Mouse (Mus musculus) G1E (cell line): ENCODE measurements at regions not wholly inside any gene's neighbourhood (a gene's known extent, or its start where the extent isn't known, plus 50 kb on each side); places are given as distances from the start of the nearest gene placed in this dataset.

ENCODE experiments used
- ATAC-seq: 2 replicates; pipeline ENCODE4 v1.8.0; 2016; ENCODE audit warnings: mild to moderate bottlenecking; ENCODE audit not compliant: insufficient number of reproducible peaks, poor library complexity, low FRiP score, severe bottlenecking; ENCODE audit errors: extremely low read depth
- DNase-seq: peaks from one replicate; pipeline ENCODE4 v3.0.0; 2012; ENCODE audit warnings: low spot score
- H3K27me3 ChIP-seq: 2 replicates; pipeline ENCODE4 v1.6.1; 2012; ENCODE audit warnings: mild to moderate bottlenecking, low read length, inconsistent platforms; ENCODE audit not compliant: insufficient read depth
- H3K36me3 ChIP-seq: replicated peaks from 2 replicates; pipeline ENCODE3; 2012; ENCODE audit warnings: mild to moderate bottlenecking, inconsistent platforms
- H3K4me1 ChIP-seq: 2 replicates; pipeline ENCODE4 v1.6.1; 2012; ENCODE audit warnings: low read depth, low read length, inconsistent platforms, mixed read lengths; ENCODE audit not compliant: insufficient read depth
- H3K4me3 ChIP-seq: 2 replicates; pipeline ENCODE4 v1.5.1; 2012; ENCODE audit warnings: low read depth, mild to moderate bottlenecking, inconsistent platforms, low read length, moderate library complexity, mixed read lengths
- H3K9me3 ChIP-seq: replicated peaks from 2 replicates; pipeline ENCODE4 v1.6.1; 2012; ENCODE audit warnings: inconsistent platforms
- CTCF ChIP-seq: IDR thresholded peaks from 2 replicates; pipeline ENCODE4 v1.5.1; 2012; ENCODE audit warnings: low read depth, low read length, inconsistent platforms, mixed read lengths
- GATA1 ChIP-seq: IDR thresholded peaks from 2 replicates; pipeline ENCODE4 v1.6.1; 2012; ENCODE audit warnings: borderline replicate concordance, low read length, inconsistent platforms, mixed read lengths
- GATA2 ChIP-seq: IDR thresholded peaks from 2 replicates; pipeline ENCODE4 v1.6.1; 2012; ENCODE audit warnings: low read depth, low read length, inconsistent platforms, borderline replicate concordance
- POLR2AphosphoS5 ChIP-seq: IDR thresholded peaks from 2 replicates; pipeline ENCODE4 v1.6.1; 2012; ENCODE audit warnings: low read depth, low read length, inconsistent platforms; ENCODE audit not compliant: insufficient replicate concordance
- TAL1 ChIP-seq: conservative IDR thresholded peaks from 2 replicates; pipeline ENCODE4 v1.6.1; 2012; ENCODE audit warnings: low read depth, low read length, inconsistent platforms, mixed read lengths

GRCm38 (mm10) chr1:35772567-35772966 lies 295.6 kb upstream of the Hs6st1 start:
- ATAC-seq, result no peak
- no peaks in the 10 kb centered on the region for H3K4me1 ChIP-seq
- DNase-seq, result no peak

GRCm38 (mm10) chr1:35774566-35774965 lies 293.6 kb upstream of the Hs6st1 start:
- Histone ChIP-seq H3K36me3 (no peaks in the 10 kb centered on the region), H3K4me1 (no peaks in the 10 kb centered on the region), H3K4me3 (no peak overlapping the region), H3K9me3 (no peaks in the 10 kb centered on the region), H3K27me3 (peaks cover 6% of the 10 kb centered on the region; the same call in 1 of the 2 replicates)
- DNase-seq (no peak), ATAC-seq (no peak)
- TF ChIP-seq POLR2AphosphoS5 (no peak), CTCF (no peak), GATA2 (no peak), TAL1 (no peak), GATA1 (no peak)

More at GRCm38 (mm10) chr1:35772567-35772966, 295.6 kb upstream of the Hs6st1 start:
- Histone ChIP-seq H3K9me3 (no peaks in the 10 kb centered on the region), H3K27me3 (peaks cover 8% of the 10 kb centered on the region; the same call in 1 of the 2 replicates), H3K36me3 (no peaks in the 10 kb centered on the region), H3K4me3 (no peak overlapping the region)
- TF ChIP-seq CTCF, result no peak
- no peak for TF ChIP-seq TAL1
- TF ChIP-seq GATA2, result no peak
- TF ChIP-seq GATA1, result no peak
- no peak for TF ChIP-seq POLR2AphosphoS5

- Histone ChIP-seq H3K36me3 (no peaks in the 10 kb centered on the region), H3K4me1 (no peaks in the 10 kb centered on the region), H3K4me3 (no peak overlapping the region), H3K9me3 (no peaks in the 10 kb centered on the region), H3K27me3 (no peaks in the 10 kb centered on the region)
- TF ChIP-seq TAL1, result no peak
- no peak for TF ChIP-seq GATA1
- no peak for TF ChIP-seq GATA2
- no peak for TF ChIP-seq CTCF
- TF ChIP-seq POLR2AphosphoS5, result no peak
- DNase-seq, result no peak
- ATAC-seq, result no peak
Observed at GRCm38 (mm10) chr1:35782668-35783067, 285.5 kb upstream of the Hs6st1 start.

GRCm38 (mm10) chr1:35783427-35783826 lies 284.8 kb upstream of the Hs6st1 start:
- no peaks in the 10 kb centered on the region for H3K27me3 ChIP-seq
- no peak for ATAC-seq
- H3K4me1 ChIP-seq, result no peaks in the 10 kb centered on the region
- no peaks in the 10 kb centered on the region for H3K36me3 ChIP-seq
- TF ChIP-seq CTCF (no peak), TAL1 (no peak)
- no peak overlapping the region for H3K4me3 ChIP-seq
- H3K9me3 ChIP-seq, result no peaks in the 10 kb centered on the region
- no peak for DNase-seq

- H3K36me3 ChIP-seq, result no peaks in the 10 kb centered on the region
- H3K4me3 ChIP-seq, result no peak overlapping the region
- no peaks in the 10 kb centered on the region for H3K27me3 ChIP-seq
- H3K4me1 ChIP-seq, result no peaks in the 10 kb centered on the region
- ATAC-seq, result no peak
- DNase-seq, result no peak
- no peak for TF ChIP-seq POLR2AphosphoS5
- TF ChIP-seq GATA1, result no peak
- TF ChIP-seq TAL1, result no peak
- no peak for TF ChIP-seq GATA2
- no peak for TF ChIP-seq CTCF
- H3K9me3 ChIP-seq, result no peaks in the 10 kb centered on the region
Observed at GRCm38 (mm10) chr1:35786241-35786640, 282.0 kb upstream of the Hs6st1 start.

- Histone ChIP-seq H3K36me3 (no peaks in the 10 kb centered on the region), H3K27me3 (no peaks in the 10 kb centered on the region), H3K4me3 (no peak overlapping the region), H3K4me1 (no peaks in the 10 kb centered on the region), H3K9me3 (no peaks in the 10 kb centered on the region)
- ATAC-seq (no peak), DNase-seq (no peak)
- TF ChIP-seq GATA2 (no peak), CTCF (no peak), GATA1 (no peak), POLR2AphosphoS5 (no peak), TAL1 (no peak)
Observed at GRCm38 (mm10) chr1:35786668-35787213, 281.5 kb upstream of the Hs6st1 start.

- DNase-seq (no peak), ATAC-seq (no peak)
- Histone ChIP-seq H3K36me3 (no peaks in the 10 kb centered on the region), H3K4me1 (no peaks in the 10 kb centered on the region), H3K27me3 (no peaks in the 10 kb centered on the region), H3K4me3 (no peak overlapping the region), H3K9me3 (no peaks in the 10 kb centered on the region)
- no peak for TF ChIP-seq GATA2
- no peak for TF ChIP-seq CTCF
- TF ChIP-seq POLR2AphosphoS5, result no peak
- TF ChIP-seq GATA1, result no peak
- TF ChIP-seq TAL1, result no peak
Observed at GRCm38 (mm10) chr1:35797064-35797463, 271.1 kb upstream of the Hs6st1 start.

GRCm38 (mm10) chr1:35797526-35797925 lies 270.7 kb upstream of the Hs6st1 start:
- Histone ChIP-seq H3K4me3 (no peak overlapping the region), H3K27me3 (no peaks in the 10 kb centered on the region), H3K4me1 (no peaks in the 10 kb centered on the region), H3K36me3 (no peaks in the 10 kb centered on the region), H3K9me3 (no peaks in the 10 kb centered on the region)
- no peak for TF ChIP-seq GATA2
- TF ChIP-seq TAL1, result no peak
- no peak for TF ChIP-seq GATA1
- TF ChIP-seq CTCF, result no peak
- no peak for TF ChIP-seq POLR2AphosphoS5
- DNase-seq (no peak), ATAC-seq (no peak)
